ENCODE assay signal across 8 mouse cellular contexts in the genomic region with DNA sequence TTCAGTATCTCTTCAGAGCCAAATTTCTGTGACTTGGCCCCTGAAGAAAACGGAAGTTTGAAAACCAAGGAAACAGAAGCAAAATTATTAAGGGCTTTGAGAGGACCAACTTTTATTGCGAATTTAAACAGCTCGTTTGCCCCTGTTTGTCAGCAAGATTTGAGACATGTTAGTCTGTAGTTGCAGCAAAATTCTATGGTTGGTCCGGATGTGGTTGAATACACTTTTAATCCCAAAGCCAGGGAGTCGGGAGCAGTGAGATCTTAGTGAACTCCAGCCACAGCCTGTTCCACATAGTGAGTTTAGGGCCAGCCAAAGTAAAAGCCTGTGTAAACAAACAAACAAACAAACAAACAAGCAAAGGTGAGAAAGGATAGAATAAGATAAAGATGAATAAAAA. TPM values are rescaled to one million over a fixed set of nuclear protein-coding genes. Genes with fewer than 3 reads are reported as not detected.
DNase-seq lines count a peak whose midpoint lies in the region; ATAC-seq and TF ChIP-seq lines count a peak whose summit lies in the region.

No protein-coding gene starts in this region.

- H3K4me3 ChIP-seq in gastrocnemius, adult 2 months: peak overlapping the region; percentile 78
- peak overlapping the region; percentile 65 to 68 for H3K4me3 ChIP-seq in MEL (ENCODE audit: control insufficient read depth in 1 of 2, insufficient read depth in 1 of 2, low read depth in 2 of 2, low read length in 2 of 2)
- peak overlapping the region; percentile 54 for H3K4me3 ChIP-seq in hindbrain, embryonic 12.5 days
- peak overlapping the region; percentile 54 for H3K4me3 ChIP-seq in midbrain, embryonic 11.5 days (ENCODE audit: low read depth, low read length)

- TF ChIP-seq POLR2A in MEL (IDR thresholded peaks at IDR 0.05; ENCODE audit: control insufficient read depth in 1 of 2, insufficient read depth in 1 of 2, low read depth in 1 of 2, low read length in 2 of 2, poor library complexity in 1 of 2): no peak

- no peaks in the 10 kb centered on the region; a peak in 2 of 4 replicates for H3K4me1 ChIP-seq in MEL (ENCODE audit: control insufficient read depth in 1 of 2, insufficient read depth in 2 of 2, low read length in 2 of 2)
- H3K4me1 ChIP-seq in hindbrain, embryonic 12.5 days: peaks cover 13% of the 10 kb centered on the region; the same call in 1 of the 2 replicates
- H3K4me1 ChIP-seq in midbrain, embryonic 11.5 days (ENCODE audit: control insufficient read depth, insufficient read depth, low read length): peaks cover 3% of the 10 kb centered on the region

- peaks cover 0 to 4% of the 10 kb centered on the region in 2 experiments; a peak in 1 of 4 replicates for H3K36me3 ChIP-seq in MEL (ENCODE audit: control insufficient read depth in 1 of 2, insufficient read depth in 2 of 2, low read length in 2 of 2)
- no peaks in the 10 kb centered on the region for H3K36me3 ChIP-seq in hindbrain, embryonic 12.5 days
- H3K36me3 ChIP-seq in midbrain, embryonic 11.5 days (ENCODE audit: control insufficient read depth, insufficient read depth, low read length): no peaks in the 10 kb centered on the region

- H3K79me2 ChIP-seq in MEL (ENCODE audit: control insufficient read depth, insufficient read depth, low read length, poor library complexity): no peaks in the 10 kb centered on the region; the same call in 1 of the 2 replicates

- TF ChIP-seq RAD21 in MEL (IDR thresholded peaks at IDR 0.05; ENCODE audit: low read depth, low read length): no peak

- no peak for DNase-seq in gastrocnemius, adult 2 months
- no peak for DNase-seq in gastrocnemius, postnatal 25 days
- no peak for DNase-seq in MEL (ENCODE audit: low read depth, low spot score)
- no peak for DNase-seq in midbrain, embryonic 11.5 days (ENCODE audit: low spot score, missing footprints)
- DNase-seq in embryo, embryonic 11 days: no peak
- no peak for DNase-seq in left cerebral cortex, postnatal 14 days (ENCODE audit: low spot score in 2 of 2)
- DNase-seq in thymus, postnatal 14 days: no peak

- no peak for TF ChIP-seq EP300 in MEL (IDR thresholded peaks at IDR 0.05; ENCODE audit: low read depth in 1 of 2, low read length in 2 of 2)

- H3K27ac ChIP-seq in gastrocnemius, adult 2 months: peak overlapping the region; percentile 88
- peak overlapping the region; percentile 64 for H3K27ac ChIP-seq in MEL (ENCODE audit: control insufficient read depth, low read depth, low read length)
- no peak overlapping the region for H3K27ac ChIP-seq in hindbrain, embryonic 12.5 days
- H3K27ac ChIP-seq in midbrain, embryonic 11.5 days (ENCODE audit: low read depth, low read length): no peak overlapping the region

- no peaks in the 10 kb centered on the region for H3K27me3 ChIP-seq in MEL (ENCODE audit: control insufficient read depth in 1 of 2, insufficient read depth in 2 of 2, low read length in 2 of 2)
- H3K27me3 ChIP-seq in hindbrain, embryonic 12.5 days: no peaks in the 10 kb centered on the region
- no peaks in the 10 kb centered on the region for H3K27me3 ChIP-seq in midbrain, embryonic 11.5 days (ENCODE audit: control insufficient read depth, insufficient read depth, low read length)

- ATAC-seq in hindbrain, embryonic 12.5 days (ENCODE audit: low FRiP score): no peak
- ATAC-seq in midbrain, embryonic 11.5 days (ENCODE audit: low FRiP score): no peak

- H3K9ac ChIP-seq in MEL (ENCODE audit: control insufficient read depth, low read depth, low read length, poor library complexity, severe bottlenecking): peak overlapping the region; percentile 70
- no peak overlapping the region for H3K9ac ChIP-seq in hindbrain, embryonic 12.5 days
- peak overlapping the region; percentile 44; the same call in 1 of the 2 replicates for H3K9ac ChIP-seq in midbrain, embryonic 11.5 days (ENCODE audit: low read length)

- WGBS in hindbrain, embryonic 12.5 days: 17% methylated on average over 5 of the region's 5 CpGs
- 13% methylated on average over 5 of the region's 5 CpGs for WGBS in midbrain, embryonic 11.5 days

- no peaks in the 10 kb centered on the region for H3K9me3 ChIP-seq in MEL (replicated peaks; ENCODE audit: insufficient read depth, low read length)
- no peaks in the 10 kb centered on the region for H3K9me3 ChIP-seq in hindbrain, embryonic 12.5 days (replicated peaks)
- no peaks in the 10 kb centered on the region for H3K9me3 ChIP-seq in midbrain, embryonic 11.5 days (ENCODE audit: control insufficient read depth, low read length)

- TF ChIP-seq CTCF in gastrocnemius, adult 2 months (IDR thresholded peaks at IDR 0.05): no peak
- no peak for TF ChIP-seq CTCF in MEL (IDR thresholded peaks at IDR 0.05 in 2 of 3, conservative IDR thresholded peaks at IDR 0.05 in 1 of 3; ENCODE audit: control insufficient read depth in 1 of 3, insufficient read depth in 1 of 3, low read depth in 2 of 3, low read length in 3 of 3, poor library complexity in 1 of 3, severe bottlenecking in 1 of 3)

- H3K4me2 ChIP-seq in hindbrain, embryonic 12.5 days (replicated peaks): peak overlapping the region; percentile 60
- peak overlapping the region; percentile 39 for H3K4me2 ChIP-seq in midbrain, embryonic 11.5 days

- intact Hi-C loops in gastrocnemius, adult 2 months (cut with DNase I): loop anchor here (5.0 to 10.0 kb wide), 3 partner anchors 304 to 1648 kb away; a partner anchor contains a TSS
- intact Hi-C loops in left cerebral cortex, postnatal 14 days (cut with DNase I): loop anchor here (2.0 to 10.0 kb wide), 3 partner anchors 92 to 1491 kb away; no protein-coding TSS in a partner anchor

TF ChIP-seq in MEL, 35 proteins besides CTCF, POLR2A, EP300 and RAD21:
- TF ChIP-seq TBP (IDR thresholded peaks at IDR 0.05; ENCODE audit: low read depth, low read length): no peak
- no peak for TF ChIP-seq JUND (IDR thresholded peaks at IDR 0.05; ENCODE audit: low read depth, low read length)
- no peak for TF ChIP-seq USF2 (IDR thresholded peaks at IDR 0.05; ENCODE audit: borderline replicate concordance in 1 of 2, insufficient read depth in 1 of 2, low read depth in 1 of 2, low read length in 2 of 2)
- TF ChIP-seq ZMIZ1 (IDR thresholded peaks at IDR 0.05; ENCODE audit: low read depth, low read length): no peak
- TF ChIP-seq NRF1 (IDR thresholded peaks at IDR 0.05; ENCODE audit: insufficient read depth, low read depth, low read length, poor library complexity, severe bottlenecking): no peak
- TF ChIP-seq GABPA (IDR thresholded peaks at IDR 0.05; ENCODE audit: low read depth, low read length): no peak
- TF ChIP-seq MAFK (IDR thresholded peaks at IDR 0.05; ENCODE audit: borderline replicate concordance, low read depth, low read length): no peak
- no peak for TF ChIP-seq SIN3A (IDR thresholded peaks at IDR 0.05; ENCODE audit: low read length)
- no peak for TF ChIP-seq CHD1 (IDR thresholded peaks at IDR 0.05; ENCODE audit: low read depth, low read length)

RNA-seq across cellular contexts. Expression of a gene that starts 9.5 kb away (rescaled TPM):
- total RNA-seq in gastrocnemius, adult 2 months (2021): 1 to 10 TPM; 3.6 to 3.9 TPM
- 1 to 10 TPM; 2.9 to 3.7 TPM for total RNA-seq in gastrocnemius, postnatal 25 days (2021)
- total RNA-seq in MEL (2012; rRNA removed): 12.5 and 16.2 TPM in 2 replicates
- polyA plus RNA-seq in MEL (2012; ENCODE audit: insufficient read depth in 1 of 2, insufficient read length in 2 of 2, low read depth in 1 of 2, low replicate concordance in 2 of 2, missing spikeins in 1 of 2): 10 to 100 TPM in 1 of 2 experiments, not detected in 1; 14.2 TPM
- polyA plus RNA-seq in hindbrain, embryonic 12.5 days (2016; fragmentation: Nextera tagmentation; extraction: Ambion mirVana): 11.6 and 12.0 TPM in 2 replicates
- polyA plus RNA-seq in midbrain, embryonic 11.5 days (2014; fragmentation: Nextera tagmentation; extraction: Ambion mirVana): 14.0 and 14.9 TPM in 2 replicates
- 1 to 10 TPM; 6.9 to 7.1 TPM for total RNA-seq in left cerebral cortex, postnatal 14 days (2021)

RNA-seq across cellular contexts. Expression of a gene that starts 32.5 kb away (rescaled TPM):
- total RNA-seq in gastrocnemius, adult 2 months (2021): not detected
- total RNA-seq in gastrocnemius, postnatal 25 days (2021): not detected
- 0.07 TPM in 1 of 2 replicates, not detected in the other for total RNA-seq in MEL (2012; rRNA removed)
- under 1 TPM in 1 of 2 experiments, not detected in 1; 0.25 TPM for polyA plus RNA-seq in MEL (2012; ENCODE audit: insufficient read depth in 1 of 2, insufficient read length in 2 of 2, low read depth in 1 of 2, low replicate concordance in 2 of 2, missing spikeins in 1 of 2)
- polyA plus RNA-seq in hindbrain, embryonic 12.5 days (2016; fragmentation: Nextera tagmentation; extraction: Ambion mirVana): 0.12 TPM in 1 of 2 replicates, not detected in the other
- polyA plus RNA-seq in midbrain, embryonic 11.5 days (2014; fragmentation: Nextera tagmentation; extraction: Ambion mirVana): not detected in 2 replicates
- not detected for total RNA-seq in left cerebral cortex, postnatal 14 days (2021)

RNA-seq across cellular contexts. Expression of a gene that starts 55.5 kb away (rescaled TPM):
- total RNA-seq in gastrocnemius, adult 2 months (2021): not detected
- not detected for total RNA-seq in gastrocnemius, postnatal 25 days (2021)
- total RNA-seq in MEL (2012; rRNA removed): not detected in 2 replicates
- polyA plus RNA-seq in MEL (2012; ENCODE audit: insufficient read depth in 1 of 2, insufficient read length in 2 of 2, low read depth in 1 of 2, low replicate concordance in 2 of 2, missing spikeins in 1 of 2): not detected
- 0.34 and 0.43 TPM in 2 replicates for polyA plus RNA-seq in hindbrain, embryonic 12.5 days (2016; fragmentation: Nextera tagmentation; extraction: Ambion mirVana)
- polyA plus RNA-seq in midbrain, embryonic 11.5 days (2014; fragmentation: Nextera tagmentation; extraction: Ambion mirVana): 0.28 and 0.34 TPM in 2 replicates
- total RNA-seq in left cerebral cortex, postnatal 14 days (2021): 1 to 10 TPM in 1 of 2 experiments, under 1 TPM in 1; 0.82 to 1.3 TPM

Comparison
In these comparisons a context has a peak if more than half of its experiments do, and no peak if none do; other contexts are left out.
1. H3K27ac ChIP-seq: peak in gastrocnemius, adult 2 months (single experiment) and MEL (single experiment); none in hindbrain, embryonic 12.5 days (single experiment) and midbrain, embryonic 11.5 days (single experiment).
2. Peak in every context shown above with its lines, with median percentiles within 50 percentile points of each other: H3K4me3 ChIP-seq.